Mouse (Mus musculus): Measurements from ENCODE around the gene Slc38a5.
A peak's percentile ranks its signal among the peaks of the same experiment; 100 is the strongest.

Slc38a5 gene

DNA sequence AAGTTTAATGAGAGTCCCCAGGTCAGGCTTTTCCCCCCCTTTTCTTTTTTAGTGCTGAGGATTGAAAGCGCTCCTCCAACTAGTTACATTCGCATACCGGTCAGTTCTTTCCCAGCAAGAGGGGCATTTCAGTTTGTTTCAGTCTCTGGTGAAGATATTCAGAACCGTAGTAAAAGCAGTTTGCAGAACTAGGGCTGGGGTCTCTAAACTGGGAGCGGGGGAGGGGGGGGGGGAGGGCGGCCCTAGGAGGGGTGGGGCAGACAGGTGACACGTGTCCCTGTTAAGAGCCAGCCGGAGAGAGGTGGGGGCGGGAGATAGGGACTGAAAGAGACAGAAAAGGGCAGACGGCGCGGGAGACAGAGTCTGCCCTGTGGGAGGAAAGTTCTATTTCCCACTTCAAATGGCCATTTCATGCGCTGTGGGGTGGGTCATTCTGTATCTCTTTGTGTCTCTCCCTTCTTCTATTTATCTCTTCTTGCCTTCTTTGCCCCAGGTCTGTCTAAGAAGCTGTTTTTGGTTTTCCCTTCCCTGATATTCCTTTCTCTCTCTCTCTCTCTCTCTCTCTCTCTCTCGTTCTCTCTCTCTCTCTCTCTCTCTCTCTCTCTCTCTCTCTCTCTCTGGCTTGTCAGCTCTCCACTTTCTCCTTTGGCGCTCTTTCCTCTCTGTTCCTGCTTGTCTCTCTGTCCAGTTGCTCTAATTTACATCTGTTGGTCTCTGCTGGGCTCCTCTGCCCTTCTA, at the start of gene Slc38a5:
Gene Slc38a5, plus strand, starts transcription at position 51 of the 738 bp plus-strand sequence.
- no peak for DNase-seq

DNA sequence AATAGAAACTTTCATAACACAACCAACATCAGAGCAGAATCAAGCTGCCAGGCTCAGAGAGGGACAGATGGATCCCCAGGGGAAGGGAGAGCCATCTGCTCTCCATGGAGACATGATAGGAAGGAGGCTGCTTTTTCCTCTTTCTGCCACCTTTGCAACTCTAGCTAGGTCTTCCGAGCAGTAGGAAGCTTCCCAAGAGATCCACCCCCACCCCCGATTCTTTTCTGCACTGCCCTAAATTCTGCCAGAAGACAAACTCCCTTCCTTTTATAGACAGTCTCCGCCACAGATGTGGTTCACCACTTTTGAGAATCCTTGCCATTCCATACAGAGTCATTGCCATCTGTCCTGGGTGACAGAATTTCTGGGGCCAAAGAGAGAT, 48.6 kb upstream of the Slc38a5 start:
- DNase-seq: no peak

DNA sequence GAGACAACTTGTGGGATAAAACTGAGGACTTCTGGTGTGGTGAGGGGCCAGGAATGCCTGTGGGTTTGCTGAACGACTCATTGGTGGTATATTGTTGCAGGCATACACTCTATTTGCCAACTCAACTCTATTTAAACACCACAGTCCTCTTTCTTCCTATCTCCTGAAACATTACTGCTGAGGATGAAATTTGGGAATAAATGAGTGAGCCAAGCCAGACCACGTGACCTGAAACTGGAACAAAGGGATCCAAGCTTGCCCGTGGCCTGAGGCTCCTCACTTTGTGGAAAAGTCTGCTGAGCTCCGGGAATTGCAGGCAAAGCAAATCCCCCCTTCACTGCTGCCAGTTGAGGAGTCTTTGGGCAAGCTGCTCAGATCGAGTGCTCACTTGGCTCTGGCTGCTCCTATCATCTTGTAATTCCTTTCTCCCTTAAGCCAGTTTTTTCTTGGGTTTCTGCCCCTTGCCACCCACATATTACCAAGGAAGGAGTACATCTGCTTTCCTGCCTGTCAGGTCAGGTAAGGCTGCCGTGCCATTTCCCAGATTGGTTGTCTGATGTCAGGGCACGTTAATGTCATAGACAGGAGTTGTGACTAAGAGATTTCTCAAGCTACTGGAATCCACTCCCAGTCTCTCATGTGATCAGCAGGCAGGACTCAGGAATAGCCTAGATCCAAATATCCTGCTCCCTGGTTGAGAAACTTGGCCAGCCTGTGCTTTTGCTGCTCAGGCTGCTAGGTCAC, 48.1 kb upstream of the Slc38a5 start:
- no peak for DNase-seq

DNA sequence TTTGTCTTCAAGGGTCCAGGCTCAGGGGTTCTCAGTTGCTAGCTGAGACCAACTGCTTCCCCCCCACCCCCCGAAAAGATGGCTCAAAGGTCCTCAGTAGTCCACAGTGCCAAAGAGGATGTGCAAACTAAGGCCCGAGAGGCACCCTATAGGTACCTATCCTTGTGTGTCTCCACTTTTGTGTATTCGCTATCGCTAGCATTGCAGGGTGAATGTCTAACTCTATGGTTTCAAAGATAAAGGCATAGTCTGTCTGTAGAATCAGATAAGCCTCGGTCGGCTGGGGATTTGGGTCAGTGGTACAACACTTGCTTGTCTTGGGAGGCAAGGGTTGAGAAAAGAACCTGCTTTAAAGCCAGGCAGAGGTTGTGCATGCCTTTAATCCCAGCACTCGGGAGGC, 47.5 kb upstream of the Slc38a5 start:
- no peak for DNase-seq

DNA sequence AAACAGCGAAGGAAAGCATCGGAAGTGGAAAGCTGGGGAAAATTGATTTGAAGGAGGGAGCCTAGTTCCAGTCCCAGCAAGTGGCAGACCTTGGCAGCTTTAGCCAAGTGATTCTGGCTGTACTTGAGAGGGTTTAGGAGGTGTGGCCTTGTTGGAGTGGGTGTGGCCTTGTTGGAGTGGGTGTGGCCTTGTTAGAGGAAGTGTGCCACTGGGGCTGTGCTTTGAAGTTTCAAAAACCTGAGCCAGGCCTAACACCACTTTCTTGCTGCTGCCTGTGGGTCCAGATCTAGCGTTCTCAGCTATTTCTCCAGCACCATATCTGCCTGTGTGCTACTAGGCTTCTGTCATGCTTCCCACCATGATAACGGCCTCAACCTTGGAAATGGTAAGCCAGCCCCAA, 40.7 kb upstream of the Slc38a5 start:
- no peak for DNase-seq

DNA sequence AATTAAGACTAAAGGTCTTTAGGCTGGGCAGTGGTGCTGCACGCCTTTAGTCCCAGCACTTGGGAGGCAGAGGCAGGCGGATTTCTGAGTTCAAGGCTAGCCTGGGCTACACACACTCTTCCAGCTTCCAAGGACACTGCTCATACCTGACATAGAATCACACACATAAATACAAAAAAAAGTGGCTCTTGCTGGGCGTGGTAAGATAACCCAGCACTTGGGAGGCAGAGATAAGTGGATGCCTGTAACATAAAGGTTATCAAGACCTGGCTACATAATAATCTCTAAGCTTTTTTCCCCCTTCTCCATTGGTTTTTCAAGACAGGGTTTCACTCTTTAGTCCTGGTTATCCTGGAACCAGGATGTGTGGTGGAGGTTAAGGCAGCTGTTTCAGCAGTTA, 37.3 kb upstream of the Slc38a5 start:
- DNase-seq: no peak

DNA sequence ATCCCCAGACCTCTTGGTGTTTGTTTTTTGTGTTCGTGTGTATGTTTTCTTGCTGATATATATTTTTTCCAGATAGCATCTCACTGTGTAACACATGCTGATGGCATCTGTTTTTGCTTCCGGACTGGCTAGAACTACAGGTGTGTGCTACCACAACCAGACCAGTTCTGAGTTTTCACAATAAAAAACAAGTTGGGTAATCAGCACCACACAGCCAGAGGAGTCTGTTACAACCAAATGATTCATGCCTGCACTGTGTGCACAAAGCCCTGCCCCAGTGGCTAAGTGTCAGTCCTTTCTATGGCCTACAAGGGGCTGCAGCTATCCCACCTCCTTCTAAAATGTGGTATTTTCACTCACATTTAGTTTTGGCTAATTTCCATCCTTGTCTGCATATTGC, 34.2 kb upstream of the Slc38a5 start:
- DNase-seq: no peak

DNA sequence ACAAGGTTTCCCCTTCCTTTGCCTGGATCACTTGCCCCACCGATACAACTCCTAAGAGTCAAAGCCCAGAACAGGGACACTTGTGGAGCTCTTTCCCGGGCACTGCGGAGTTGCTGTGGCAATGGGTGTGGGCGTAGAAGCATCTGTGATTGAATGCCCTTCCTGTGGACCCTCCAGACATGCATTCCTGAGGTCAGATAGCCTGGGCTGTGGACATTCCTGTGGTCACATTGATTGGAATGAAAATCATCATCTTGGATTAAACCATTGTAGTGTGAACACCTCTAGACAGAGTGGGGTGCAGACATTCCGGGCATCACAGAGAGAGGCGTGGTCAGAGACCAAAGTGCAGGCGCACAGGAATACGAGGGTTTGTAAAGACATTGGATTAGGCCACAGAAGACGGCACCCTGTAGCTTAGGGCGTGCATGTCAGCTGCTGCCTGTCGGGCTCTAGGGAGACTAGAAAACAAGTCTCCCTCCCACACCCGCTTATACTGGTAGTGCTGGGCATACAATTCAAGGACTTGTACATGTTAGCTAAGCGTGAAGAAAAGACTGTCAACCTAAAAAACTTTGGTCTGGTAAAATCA, 32.0 kb upstream of the Slc38a5 start:
- DNase-seq: no peak

DNA sequence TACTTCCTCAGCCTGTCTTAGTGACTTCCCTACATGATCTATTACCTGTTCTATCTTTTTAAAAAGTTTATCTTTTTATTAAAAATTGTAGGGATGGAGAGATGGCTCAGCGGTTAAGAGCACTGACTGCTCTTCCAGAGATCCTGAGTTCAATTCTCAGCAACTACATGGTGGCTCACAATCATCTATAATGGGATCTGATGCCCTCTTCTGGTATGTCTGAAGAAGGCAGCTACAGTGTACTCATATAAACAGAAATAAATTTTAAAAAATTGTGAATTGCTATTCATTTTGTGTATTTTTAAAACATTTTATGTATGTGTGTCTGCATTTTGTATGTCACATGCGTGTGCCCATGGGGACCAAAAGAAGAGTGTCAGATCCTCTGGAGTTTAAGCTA, 23.3 kb upstream of the Slc38a5 start:
- no peak for DNase-seq

DNA sequence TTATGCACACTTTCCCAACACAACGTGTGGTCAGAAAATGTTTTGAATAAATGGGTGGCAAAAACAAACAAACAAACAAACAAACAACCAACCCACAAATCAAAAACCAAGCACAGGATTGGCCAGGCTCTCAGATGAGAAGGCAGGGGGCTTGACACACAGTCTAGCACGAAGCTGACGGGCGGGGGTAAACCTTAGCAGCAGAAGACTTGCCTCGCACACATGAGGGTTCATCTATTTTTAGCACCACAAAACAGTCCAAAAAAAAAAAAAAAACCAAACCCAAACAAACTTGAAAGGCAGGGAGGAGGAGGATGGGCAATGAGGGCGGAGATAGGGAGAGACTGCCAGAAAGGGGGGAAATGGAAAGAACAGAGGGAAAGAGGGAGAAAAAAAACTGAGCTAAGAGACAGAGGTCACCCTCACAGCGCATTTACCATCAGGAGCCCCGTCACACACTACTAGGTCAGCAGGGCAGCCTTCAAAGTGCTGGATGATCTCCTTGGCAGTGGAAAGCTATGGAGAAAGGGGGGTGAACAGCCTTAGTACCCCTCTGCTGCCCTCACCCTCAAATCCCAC, 22.3 kb upstream of the Slc38a5 start:
- no peak for DNase-seq

DNA sequence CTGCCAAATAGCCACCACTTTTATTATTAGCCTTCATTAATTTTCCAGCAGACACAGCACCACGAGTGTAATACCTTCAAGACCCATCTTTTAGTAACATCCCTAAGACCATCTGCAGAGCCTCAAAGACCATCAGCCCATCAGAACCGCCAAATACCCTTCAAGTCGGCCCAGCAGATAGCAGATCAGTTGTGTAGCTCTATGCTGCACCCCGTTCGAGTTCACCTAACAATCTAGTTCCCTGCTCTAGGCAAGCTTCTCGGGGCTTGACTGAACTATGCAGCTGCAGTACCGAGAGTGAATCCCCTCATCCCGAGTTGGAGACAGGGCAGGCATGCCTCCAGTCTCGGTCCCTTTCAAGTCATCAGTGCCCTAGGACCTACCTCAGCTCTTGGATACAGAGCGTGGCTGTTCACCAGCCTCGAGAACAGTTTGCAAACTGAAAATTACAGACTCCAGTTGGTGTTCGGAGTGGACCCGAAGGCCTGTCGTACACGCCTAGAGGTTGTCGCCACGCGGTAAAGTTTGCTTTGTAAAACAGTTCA, 19.1 kb upstream of the Slc38a5 start:
- no peak for DNase-seq

DNA sequence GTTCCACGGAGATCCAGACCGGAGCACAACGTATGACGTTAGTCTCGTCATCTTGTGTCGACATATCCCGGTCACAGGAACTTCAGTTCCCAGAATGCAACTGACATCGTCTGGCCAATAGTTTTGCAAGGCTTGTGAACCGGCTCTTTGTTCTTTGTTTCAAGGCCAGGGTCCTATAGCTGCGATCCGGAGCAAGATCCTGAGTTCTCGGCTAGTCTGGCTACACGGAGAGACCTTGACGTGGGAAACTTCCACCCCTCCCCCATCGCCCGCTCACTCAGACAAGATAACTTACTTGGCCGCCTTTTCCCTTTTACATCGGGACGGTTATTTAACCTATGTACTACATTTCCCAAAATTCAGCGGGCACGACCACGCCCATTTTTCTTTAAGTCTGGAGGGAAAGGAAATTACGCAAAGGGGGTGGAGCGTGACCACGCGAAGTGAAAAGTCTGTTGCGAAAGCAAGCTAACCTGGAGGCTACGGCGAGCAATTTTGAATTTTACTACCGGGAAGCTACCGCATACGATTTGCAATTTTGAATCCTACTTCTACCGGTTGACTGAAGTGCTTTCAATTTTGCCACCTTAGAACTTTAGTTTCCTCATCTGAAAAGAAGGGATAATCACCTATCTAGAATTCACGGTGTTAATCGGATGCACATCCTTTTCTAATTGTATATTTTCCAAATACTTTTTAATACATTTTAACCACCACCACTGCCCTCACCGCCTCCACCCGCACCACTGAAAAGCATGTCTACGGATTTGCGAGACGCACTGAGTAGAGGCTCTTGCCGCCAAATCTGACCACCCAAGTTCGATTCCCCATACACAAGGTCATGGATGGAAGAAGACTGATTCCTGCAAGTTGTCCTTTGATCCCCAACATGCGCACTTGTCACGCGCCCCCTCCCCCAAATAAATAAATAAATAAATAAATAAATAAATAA, 18.3 kb upstream of the Slc38a5 start, which contains the start of gene Ftsj1:
Gene Ftsj1, minus strand, starts transcription at position 73 of the 952 bp plus-strand sequence.
- peak; percentile 56 for DNase-seq

DNA sequence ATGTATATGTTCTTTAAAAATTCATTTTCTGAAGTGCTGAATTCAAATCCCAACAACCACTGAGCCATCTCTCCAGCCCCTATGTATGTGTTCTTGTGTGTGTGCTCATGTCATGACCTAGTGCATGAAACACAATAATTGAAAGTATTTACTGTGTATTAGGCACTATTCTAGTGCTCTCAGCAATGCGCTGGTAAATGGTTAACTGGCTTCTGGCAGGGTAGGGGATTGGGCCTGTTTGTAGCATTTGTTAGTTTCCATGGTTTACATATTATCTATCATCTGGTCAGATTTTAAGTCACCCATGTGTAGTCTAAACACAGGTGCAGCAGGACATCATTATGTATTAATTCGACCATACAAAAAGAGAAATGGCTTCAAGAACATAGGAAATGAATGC, 17.2 kb upstream of the Slc38a5 start:
- no peak for DNase-seq

DNA sequence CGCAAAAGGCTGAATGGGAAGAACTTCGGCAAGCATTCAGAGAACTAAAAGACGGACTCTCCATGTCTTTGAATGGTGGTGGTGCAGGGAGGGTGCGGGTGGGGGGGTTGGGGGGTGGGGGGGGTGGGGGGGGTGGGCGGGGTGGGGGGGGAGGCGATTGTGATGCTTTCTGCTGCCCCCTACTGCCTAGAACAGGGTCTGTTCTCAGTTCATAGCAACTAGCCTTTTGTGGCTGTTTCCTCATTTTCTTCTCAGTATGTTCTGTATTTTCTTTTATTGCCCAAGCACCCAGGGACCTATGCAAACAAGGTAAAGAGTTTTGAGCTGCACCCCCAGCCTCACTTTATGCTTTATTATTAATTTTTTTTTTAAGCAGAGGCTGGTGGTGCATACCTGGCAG, 15.1 kb upstream of the Slc38a5 start:
- DNase-seq: no peak

DNA sequence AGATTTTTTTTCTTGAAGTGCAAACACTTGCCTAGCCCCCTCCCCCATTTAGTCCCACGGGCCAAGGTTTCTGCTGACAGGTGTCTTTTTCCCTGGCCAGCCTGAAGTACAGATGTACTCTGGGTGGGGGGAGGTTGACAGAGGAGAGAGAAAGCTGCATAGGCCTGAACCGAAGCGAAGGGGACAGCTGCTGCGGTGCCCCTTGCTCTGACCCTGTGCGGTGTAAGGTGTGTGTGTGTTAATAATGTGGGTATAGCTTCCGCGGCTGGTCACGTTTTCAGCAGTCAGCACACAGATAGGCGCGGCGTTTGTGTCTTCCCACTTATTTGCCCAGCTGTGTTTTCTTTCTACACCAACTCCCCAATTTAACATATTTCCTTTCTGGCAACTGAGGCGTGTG, 11.5 kb upstream of the Slc38a5 start:
- DNase-seq: no peak

DNA sequence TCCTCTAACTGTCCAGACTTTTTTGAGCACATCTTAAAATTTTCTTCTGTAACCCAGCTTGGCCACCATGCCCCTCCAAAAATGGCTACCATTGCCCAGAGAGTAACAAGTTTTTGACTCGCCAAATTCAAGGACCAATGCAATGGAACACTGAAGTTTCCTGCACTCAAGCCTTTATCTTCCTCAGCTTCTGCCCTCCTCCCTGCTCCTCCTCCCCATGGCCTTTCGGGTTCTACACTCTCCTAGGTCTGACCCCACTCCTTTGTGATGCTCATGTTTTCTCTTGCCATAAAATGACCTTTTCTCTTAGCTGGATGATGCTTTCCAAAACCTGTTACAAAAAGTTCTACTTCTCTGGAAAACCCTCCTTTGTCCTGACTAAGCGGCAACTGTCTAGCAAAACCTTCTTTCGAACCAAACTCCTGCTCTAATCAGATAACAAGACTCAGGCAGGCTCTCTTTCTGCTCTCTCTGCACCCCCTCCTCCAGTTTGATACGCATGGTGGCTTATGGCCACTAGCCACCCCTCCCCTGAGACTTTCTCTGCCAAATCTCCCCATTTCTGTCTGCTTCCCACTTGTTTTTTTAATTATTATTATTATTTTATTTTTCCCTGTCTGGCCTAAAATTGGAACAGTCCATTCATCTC, 7.7 kb upstream of the Slc38a5 start:
- no peak for DNase-seq

DNA sequence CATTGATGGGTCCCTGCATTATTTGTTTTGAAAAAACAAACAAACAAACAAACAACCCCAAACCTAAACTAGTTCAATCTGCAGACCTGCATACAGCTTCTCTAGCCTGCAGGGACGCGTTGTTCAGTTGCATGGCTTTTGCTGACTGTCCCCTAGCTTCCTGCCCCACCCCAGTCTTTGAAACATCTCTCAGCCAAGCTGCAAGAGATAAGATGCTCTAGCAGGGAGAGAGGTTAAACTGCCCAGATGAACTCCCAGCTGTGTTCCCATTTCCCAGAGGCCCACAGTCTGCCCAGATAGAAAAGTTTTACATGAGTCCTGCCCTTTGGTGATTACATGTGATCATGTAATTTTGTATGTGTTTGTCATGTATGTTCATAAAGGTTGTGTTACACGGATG, 6.7 kb upstream of the Slc38a5 start:
- no peak for DNase-seq

DNA sequence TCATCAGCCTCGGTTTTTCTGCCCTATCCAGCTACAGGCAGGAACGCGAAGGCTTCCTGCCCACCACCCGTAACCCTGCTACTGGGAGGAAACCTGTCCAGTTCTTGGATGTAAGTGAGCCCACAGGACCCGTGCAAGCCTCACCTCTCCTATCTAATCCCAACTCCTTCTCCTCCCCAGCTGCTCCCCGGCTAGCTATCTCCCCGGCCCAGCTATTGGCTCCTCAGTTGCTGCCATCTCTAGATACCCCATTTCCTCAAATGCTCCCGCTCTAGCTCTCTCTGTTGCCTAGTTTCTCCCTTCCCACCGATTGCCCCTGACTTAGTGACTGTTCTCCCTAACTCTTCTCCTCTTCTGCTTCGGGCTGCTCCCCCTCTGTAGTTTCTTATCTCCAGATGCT, 1.1 kb downstream of the Slc38a5 start:
- no peak for DNase-seq

DNA sequence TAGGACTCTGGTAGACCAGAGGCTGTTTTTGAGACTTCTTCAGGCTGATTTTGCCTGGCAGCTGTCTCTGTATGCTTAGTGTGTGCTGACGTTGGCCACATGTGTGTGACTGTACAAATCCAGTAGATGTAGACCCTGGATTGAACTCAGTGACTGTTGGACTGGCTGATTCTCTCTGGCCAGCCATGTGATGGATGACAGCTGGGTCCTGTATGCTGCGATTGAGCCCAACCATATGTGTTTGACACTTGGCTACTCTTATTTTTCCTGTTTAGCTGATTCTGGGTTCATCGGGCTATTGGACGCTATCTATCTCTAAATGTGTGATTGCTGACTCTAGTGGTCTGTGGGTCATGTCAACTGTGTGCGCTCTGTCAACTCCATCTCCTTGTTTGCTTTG, 3.1 kb downstream of the Slc38a5 start:
- DNase-seq: no peak

DNA sequence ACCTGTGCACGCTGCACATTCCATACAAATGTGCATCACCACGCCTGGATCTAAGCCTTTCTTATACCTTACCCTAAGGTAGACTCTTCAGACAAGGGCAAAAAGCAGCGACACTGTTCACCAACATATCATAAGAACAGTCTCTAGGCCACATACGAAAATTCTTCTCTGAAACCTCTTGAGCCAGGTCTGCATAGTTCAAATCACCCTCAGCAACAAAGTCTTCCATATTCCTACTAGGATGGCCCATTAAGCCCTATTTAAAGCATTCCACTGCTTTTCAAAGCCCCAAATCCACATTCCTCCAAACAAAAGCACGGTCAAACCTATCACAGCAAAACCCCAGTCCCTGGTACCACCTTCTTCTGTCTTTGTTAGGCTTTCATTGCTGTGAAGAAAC, 17.7 kb downstream of the Slc38a5 start:
- DNase-seq: no peak

DNA sequence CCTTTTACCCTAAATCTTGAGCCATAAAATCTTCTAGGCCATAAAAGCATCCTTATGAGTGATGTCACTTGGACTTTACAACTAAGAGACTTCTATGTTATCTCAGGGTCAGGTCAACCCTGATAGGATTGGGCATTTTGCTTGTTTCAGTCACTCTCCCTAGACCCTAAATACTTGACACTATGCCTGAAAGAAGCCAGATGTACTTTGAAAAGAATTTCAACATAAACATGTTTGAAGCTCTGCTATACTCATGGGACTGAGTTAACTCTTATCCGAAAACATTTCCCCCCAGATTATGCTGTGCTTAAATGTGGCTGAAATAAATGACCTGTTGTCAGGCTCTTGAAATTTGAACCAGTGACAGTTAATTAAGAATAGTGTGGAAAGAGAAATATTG, 38.4 kb downstream of the Slc38a5 start:
- DNase-seq: no peak

DNA sequence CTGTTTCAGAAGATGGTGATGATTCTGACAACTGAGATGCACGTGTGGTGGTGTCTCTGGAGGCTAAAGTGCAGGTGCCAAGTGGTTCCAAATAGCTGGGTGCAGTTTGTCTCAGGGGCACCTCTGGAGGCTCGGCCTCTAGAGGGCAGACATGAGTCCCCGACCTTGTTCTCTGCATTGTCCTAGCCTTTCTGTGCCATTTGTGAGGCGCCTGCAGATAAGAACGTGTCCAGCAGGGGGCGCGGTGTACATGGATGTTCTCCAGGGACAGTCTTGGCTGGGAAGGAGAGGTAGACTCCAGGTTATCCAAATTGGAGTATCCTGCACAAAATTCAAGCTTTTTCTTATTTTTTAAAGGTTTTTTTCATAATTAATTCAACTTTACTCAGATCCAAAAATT, 44.0 kb downstream of the Slc38a5 start:
- peak; percentile 28 for DNase-seq
